Mouse (Mus musculus) stomach, postnatal 0 days (tissue): ENCODE measurements around the gene C5ar2. TPM values are rescaled to one million over a fixed set of nuclear protein-coding genes. Genes with fewer than 3 reads are reported as not detected.
"Not testable (repeated sequence)": the region's sequence is repeated elsewhere in the genome, so short reads cannot be mapped to it uniquely, and the experiment has no call there.

Experiments
- ATAC-seq: fragments of 200-750 bp; cut with Nextera tagmentation; 2 replicates; pipeline ENCODE4 v1.8.0; 2017; ENCODE audit not compliant: low FRiP score, low TSS enrichment
- DNase-seq: peaks from one replicate; pipeline ENCODE4 v3.0.0-alpha.2; 2016; ENCODE audit warnings: low spot score
- H3K27ac ChIP-seq: fragments of 300-500 bp; sonication (generic); replicated peaks from 2 replicates; pipeline ENCODE4 v1.5.1; 2014; ENCODE audit warnings: mild to moderate bottlenecking, control low read depth
- H3K27me3 ChIP-seq: fragments of 300-500 bp; sonication (generic); 2 replicates; pipeline ENCODE4 v1.6.1; 2014; ENCODE audit warnings: low read length; ENCODE audit not compliant: control insufficient read depth, insufficient read depth
- H3K36me3 ChIP-seq: fragments of 300-500 bp; sonication (generic); 2 replicates; pipeline ENCODE4 v1.6.1; 2014; ENCODE audit warnings: low read length, mixed read lengths; ENCODE audit not compliant: control insufficient read depth, insufficient read depth
- H3K4me1 ChIP-seq: fragments of 300-500 bp; sonication (generic); replicated peaks from 2 replicates; pipeline ENCODE4 v1.6.1; 2014; ENCODE audit warnings: antibody characterized with exemption; ENCODE audit not compliant: control insufficient read depth, insufficient read depth
- H3K4me2 ChIP-seq: fragments of 300-500 bp; sonication (generic); replicated peaks from 2 replicates; pipeline ENCODE4 v1.6.1; 2014; ENCODE audit warnings: low read depth, mild to moderate bottlenecking, control low read depth, moderate library complexity
- H3K4me3 ChIP-seq: fragments of 300-500 bp; sonication (generic); 2 replicates; pipeline ENCODE4 v1.5.1; 2014; ENCODE audit warnings: low read depth, low read length, control low read depth
- H3K9ac ChIP-seq: fragments of 300-500 bp; sonication (generic); 2 replicates; pipeline ENCODE4 v1.6.1; 2014; ENCODE audit warnings: mild to moderate bottlenecking, low read length, control low read depth, mixed read lengths
- H3K9me3 ChIP-seq: fragments of 300-500 bp; sonication (generic); 2 replicates; pipeline ENCODE4 v1.6.1; 2016; ENCODE audit warnings: low read length; ENCODE audit not compliant: control insufficient read depth
- CTCF ChIP-seq: IDR thresholded peaks from 2 replicates; pipeline ENCODE4 v1.5.1; 2016; ENCODE audit warnings: antibody characterized with exemption, low read depth, mild to moderate bottlenecking, moderate library complexity
- EP300 ChIP-seq: optimal IDR thresholded peaks from 2 replicates; pipeline ENCODE3; 2016; ENCODE audit warnings: antibody characterized with exemption
- WGBS: fragments of 180-500 bp; shearing (Covaris S2); extraction: QIAGEN DNeasy Blood & Tissue Kit; methylation state at CpG from one replicate; pipeline ENCODE4 v1.1.7; 2014; 5-methylcytosine and 5-hydroxymethylcytosine counted together
- polyA plus RNA-seq: library from polyadenylated mRNA; unstranded; fragments of >200 nt; fragmentation: Nextera tagmentation; extraction: Ambion mirVana; gene quantifications from 2 replicates; pipeline ENCODE4 v1.2.1, GENCODE M21; 2015

The C5ar2 gene
- polyA plus RNA-seq, 1 experiment from 2014 or later, result 0.24 TPM

DNA sequence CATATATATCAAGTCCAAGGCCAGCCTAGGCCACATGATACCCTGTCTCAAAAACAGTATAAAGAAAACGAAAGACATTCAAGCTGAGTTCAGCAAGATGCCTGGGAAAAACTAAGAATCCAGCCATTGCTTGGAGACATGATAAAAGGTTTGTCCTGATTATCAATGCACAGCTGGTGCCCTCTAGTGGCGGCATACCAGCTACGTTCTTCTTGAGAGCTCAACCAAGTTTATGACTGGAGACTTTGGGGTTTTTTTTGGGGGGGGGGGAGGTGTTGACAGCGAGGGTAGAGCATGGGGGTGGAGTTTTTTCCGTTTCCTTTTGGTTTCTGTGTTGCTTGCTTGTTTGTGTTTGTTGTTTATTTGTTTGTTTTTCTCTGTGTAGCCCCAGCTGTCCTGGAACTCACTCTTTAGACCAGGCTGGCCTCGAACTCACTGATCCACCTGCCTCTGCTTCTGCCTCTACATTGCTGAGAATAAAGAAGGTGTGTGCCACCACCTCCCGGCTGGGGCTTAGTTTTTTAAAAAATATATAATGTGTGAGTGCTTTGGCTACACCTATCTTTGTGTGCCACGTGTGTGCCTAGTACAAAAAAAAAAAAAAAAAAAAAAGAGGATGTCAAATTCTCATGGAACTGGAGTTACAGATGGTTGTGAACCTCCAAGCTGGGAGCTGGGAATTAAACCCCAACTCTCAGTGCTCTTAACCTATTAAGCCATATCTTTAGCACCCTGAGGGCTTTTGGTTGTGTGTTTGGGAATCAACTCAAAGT is 19.2 kb upstream of the C5ar2 start:
- Histone ChIP-seq H3K27ac (no peak overlapping the region), H3K4me3 (no peak overlapping the region), H3K9ac (no peak overlapping the region), H3K9me3 (no peaks in the 10 kb centered on the region), H3K4me2 (no peak overlapping the region), H3K36me3 (no peaks in the 10 kb centered on the region), H3K4me1 (no peaks in the 10 kb centered on the region), H3K27me3 (no peaks in the 10 kb centered on the region)
- ATAC-seq (no peak), DNase-seq (peak; percentile 74)
- TF ChIP-seq EP300 (no peak), CTCF (peak; percentile 85)
- 28% methylated on average over 8 of the region's 8 CpGs for WGBS

- H3K36me3 ChIP-seq, result no peaks in the 10 kb centered on the region
Observed at GRCm38 (mm10) chr7:16261097-16261496, 17.1 kb upstream of the C5ar2 start.

GRCm38 (mm10) chr7:16259110-16259590 is 15.2 kb upstream of the C5ar2 start, which contains the start of gene C5ar1:
Gene C5ar1 (minus strand): TSS chr7:16259540.
- TF ChIP-seq CTCF (no peak), EP300 (no peak)
- DNase-seq (no peak), ATAC-seq (no peak)
- Histone ChIP-seq H3K4me2 (no peak within 1 kb of the TSS), H3K4me1 (no peaks in the 10 kb centered on the region), H3K9ac (no peak within 1 kb of the TSS), H3K4me3 (no peak within 1 kb of the TSS), H3K27ac (no peak within 1 kb of the TSS), H3K36me3 (no peaks in the 10 kb centered on the region), H3K27me3 (no peaks in the 10 kb centered on the region), H3K9me3 (no peaks in the 10 kb centered on the region)
- WGBS, result 77% methylated on average over 5 of the region's 5 CpGs

More at GRCm38 (mm10) chr7:16261097-16261496, 17.1 kb upstream of the C5ar2 start:
- no peak overlapping the region for H3K4me2 ChIP-seq
- ATAC-seq (peak; percentile 64; the same call in 1 of the 2 replicates), DNase-seq (peak; percentile 30)
- 74% methylated on average over 1 of the region's 1 CpGs for WGBS
- no peak overlapping the region for H3K9ac ChIP-seq
- H3K4me3 ChIP-seq, result no peak overlapping the region
- H3K4me1 ChIP-seq, result no peaks in the 10 kb centered on the region
- no peak overlapping the region for H3K27ac ChIP-seq
- no peaks in the 10 kb centered on the region for H3K9me3 ChIP-seq
- no peak for TF ChIP-seq CTCF
- no peak for TF ChIP-seq EP300
- no peaks in the 10 kb centered on the region for H3K27me3 ChIP-seq

DNA sequence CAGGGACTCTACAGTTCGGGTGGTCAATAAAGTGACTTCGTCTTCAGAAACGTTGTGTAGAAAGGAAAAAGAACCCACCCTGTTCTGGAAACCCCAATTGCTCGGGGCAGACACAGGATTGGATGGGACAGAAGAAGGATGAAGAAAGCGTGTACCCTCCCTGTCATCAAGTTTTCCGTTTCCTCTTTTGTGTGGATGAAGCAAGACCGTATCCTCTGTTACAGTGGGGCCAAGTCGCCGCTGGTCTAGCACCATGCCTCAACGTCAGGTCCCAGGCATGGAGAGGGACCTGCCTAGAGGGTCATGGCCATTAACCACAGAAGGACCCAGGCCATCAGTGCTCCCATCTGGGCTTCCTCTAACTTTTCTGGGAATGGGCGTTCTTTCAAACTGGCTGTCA is 13.9 kb upstream of the C5ar2 start:
- Histone ChIP-seq H3K9ac (no peak overlapping the region), H3K36me3 (no peaks in the 10 kb centered on the region)
- 82% methylated on average over 11 of the region's 11 CpGs for WGBS

DNA sequence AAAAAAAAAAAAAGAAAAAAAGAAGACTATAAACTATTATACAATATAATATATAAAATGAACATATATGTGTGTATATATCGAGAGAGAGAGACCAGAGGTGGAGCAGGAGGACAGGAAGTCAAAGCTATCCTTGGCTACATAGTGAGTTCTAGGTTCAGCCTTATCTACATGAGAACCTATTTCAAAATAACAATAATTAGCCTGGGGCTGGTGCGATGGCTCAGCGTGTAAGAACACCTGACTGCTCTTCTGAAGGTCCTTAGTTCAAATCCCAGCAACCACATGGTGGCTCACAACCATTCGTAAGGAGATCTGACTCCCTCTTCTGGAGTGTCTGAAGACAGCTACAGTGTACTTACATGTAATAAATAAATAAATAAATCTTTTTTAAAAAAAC is 12.0 kb upstream of the C5ar2 start:
- not testable (repeated sequence) for H3K36me3 ChIP-seq, DNase-seq, H3K4me1 ChIP-seq, H3K27ac ChIP-seq, H3K27me3 ChIP-seq, H3K4me2 ChIP-seq, H3K4me3 ChIP-seq, H3K9me3 ChIP-seq, H3K9ac ChIP-seq, ATAC-seq
- 85% methylated on average over 4 of the region's 4 CpGs for WGBS

More for the DNA sequence above, 13.9 kb upstream of the C5ar2 start:
- ATAC-seq (no peak), DNase-seq (no peak)
- Histone ChIP-seq H3K4me1 (no peaks in the 10 kb centered on the region), H3K4me2 (no peak overlapping the region), H3K4me3 (no peak overlapping the region), H3K9me3 (no peaks in the 10 kb centered on the region), H3K27me3 (no peaks in the 10 kb centered on the region), H3K27ac (no peak overlapping the region)
- TF ChIP-seq EP300 (no peak), CTCF (no peak)

- no peak overlapping the region for H3K9ac ChIP-seq
- no peaks in the 10 kb centered on the region for H3K4me1 ChIP-seq
- H3K36me3 ChIP-seq, result no peaks in the 10 kb centered on the region
- no peak for ATAC-seq
- H3K27me3 ChIP-seq, result no peaks in the 10 kb centered on the region
- no peak overlapping the region for H3K4me3 ChIP-seq
- H3K9me3 ChIP-seq, result no peaks in the 10 kb centered on the region
- WGBS, result 41% methylated on average over 4 of the region's 4 CpGs
- no peak for DNase-seq
- H3K4me2 ChIP-seq, result no peak overlapping the region
- no peak for TF ChIP-seq CTCF
- no peak for TF ChIP-seq EP300
- H3K27ac ChIP-seq, result no peak overlapping the region
Observed at GRCm38 (mm10) chr7:16254195-16254594, 10.2 kb upstream of the C5ar2 start.
